Comparison of ENCODE assay signal across 10 mouse cellular contexts in genomic region chr2:172447317-172447716, GRCm38 (mm10). TPM values are rescaled to one million over a fixed set of nuclear protein-coding genes. Genes with fewer than 3 reads are reported as not detected.
A peak's percentile ranks its signal among the peaks of the same experiment; 100 is the strongest.
DNase-seq lines count a peak whose midpoint lies in the region; ATAC-seq and TF ChIP-seq lines count a peak whose summit lies in the region.
"Had no signal": no experiment of that assay in that cellular context is flagged by ENCODE, and none has a peak within 500 bp of the region (broad histone marks: within the 10 kb centered on the region; RNA-seq: fewer than 3 reads in every experiment).

No protein-coding gene starts in this region.

- no peak overlapping the region for H3K9ac ChIP-seq in hindbrain, embryonic 11.5 days (ENCODE audit: low read depth, low read length)
- no peak overlapping the region for H3K9ac ChIP-seq in hindbrain, embryonic 16.5 days (ENCODE audit: low read depth, low read length)
- H3K9ac ChIP-seq: neural tube, embryonic 12.5 days had no signal

- no peak for TF ChIP-seq POLR2A in embryonic fibroblast, embryonic 13.5 days (IDR thresholded peaks at IDR 0.05; ENCODE audit: low read depth, low read length)

- H3K4me2 ChIP-seq in hindbrain, embryonic 11.5 days (replicated peaks; ENCODE audit: low read depth, low read length) = no peak overlapping the region
- H3K4me2 ChIP-seq in hindbrain, embryonic 16.5 days (ENCODE audit: low read length) = no peak overlapping the region
- H3K4me2 ChIP-seq: neural tube, embryonic 12.5 days had no signal

- no peak overlapping the region for H3K27ac ChIP-seq in hindbrain, embryonic 11.5 days (ENCODE audit: low read depth, low read length)
- H3K27ac ChIP-seq in hindbrain, embryonic 16.5 days (ENCODE audit: low read depth, low read length) = no peak overlapping the region
- H3K27ac ChIP-seq in embryonic fibroblast, embryonic 13.5 days (ENCODE audit: insufficient read depth, low read length) = no peak overlapping the region
- H3K27ac ChIP-seq: neural tube, embryonic 12.5 days had no signal

- H3K9me3 ChIP-seq in hindbrain, embryonic 11.5 days (ENCODE audit: control insufficient read depth, low read length) = no peaks in the 10 kb centered on the region
- H3K9me3 ChIP-seq in hindbrain, embryonic 16.5 days (ENCODE audit: control insufficient read depth, low read length) = no peaks in the 10 kb centered on the region
- H3K9me3 ChIP-seq: neural tube, embryonic 12.5 days had no signal

- H3K27me3 ChIP-seq in hindbrain, embryonic 11.5 days (ENCODE audit: control insufficient read depth, insufficient read depth, low read length) = no peaks in the 10 kb centered on the region
- no peaks in the 10 kb centered on the region for H3K27me3 ChIP-seq in hindbrain, embryonic 16.5 days (replicated peaks; ENCODE audit: control insufficient read depth, insufficient read depth, low read length)
- H3K27me3 ChIP-seq: neural tube, embryonic 12.5 days had no signal

- no peak for ATAC-seq in hindbrain, embryonic 11.5 days (ENCODE audit: low FRiP score)
- ATAC-seq in hindbrain, embryonic 16.5 days = no peak

- 0 out of 2 replicates have a peak, but pooled peaks cover 2% of the 10 kb centered on the region for H3K36me3 ChIP-seq in hindbrain, embryonic 11.5 days (ENCODE audit: control insufficient read depth, insufficient read depth, low read length)
- peaks cover 43% of the 10 kb centered on the region for H3K36me3 ChIP-seq in hindbrain, embryonic 16.5 days (ENCODE audit: control insufficient read depth, insufficient read depth, low read length)

- peak; percentile 19 for DNase-seq in hindbrain, embryonic 11.5 days (ENCODE audit: low spot score)
- peak; percentile 29 to 32 for DNase-seq in spleen, postnatal 36 days (ENCODE audit: low spot score in 2 of 2)
- no peak for DNase-seq in spleen, postnatal 4 days (ENCODE audit: low spot score in 2 of 2)
- DNase-seq in thymus, postnatal 36 days = peak; percentile 48 to 55
- no peak for DNase-seq in cerebellum, adult 9-10 months
- no peak for DNase-seq in heart, adult 9 months (ENCODE audit: low spot score in 2 of 2)
- DNase-seq: adrenal gland, adult 2 months had no signal

- H3K4me3 ChIP-seq in hindbrain, embryonic 11.5 days (ENCODE audit: low read depth, low read length) = no peak overlapping the region
- no peak overlapping the region for H3K4me3 ChIP-seq in hindbrain, embryonic 16.5 days (ENCODE audit: low read length)
- H3K4me3 ChIP-seq in embryonic fibroblast, embryonic 13.5 days (ENCODE audit: insufficient read depth, low read length) = no peak overlapping the region
- H3K4me3 ChIP-seq: neural tube, embryonic 12.5 days had no signal

- TF ChIP-seq CTCF in embryonic fibroblast, embryonic 13.5 days (IDR thresholded peaks at IDR 0.05; ENCODE audit: borderline replicate concordance, insufficient read depth, low read length) = peak; percentile 61; the same call in 1 of the 2 replicates

- WGBS in hindbrain, embryonic 11.5 days = 95% methylated on average over 6 of the region's 6 CpGs
- 90% methylated on average over 6 of the region's 6 CpGs for WGBS in hindbrain, embryonic 16.5 days

- no peaks in the 10 kb centered on the region for H3K4me1 ChIP-seq in hindbrain, embryonic 11.5 days (replicated peaks; ENCODE audit: control insufficient read depth, insufficient read depth, low read length)
- peaks cover 3% of the 10 kb centered on the region; the same call in 1 of the 2 replicates for H3K4me1 ChIP-seq in hindbrain, embryonic 16.5 days (ENCODE audit: control insufficient read depth, insufficient read depth, low read depth, low read length)
- no peaks in the 10 kb centered on the region for H3K4me1 ChIP-seq in embryonic fibroblast, embryonic 13.5 days (ENCODE audit: control insufficient read depth, insufficient read depth, low read length)
- H3K4me1 ChIP-seq: neural tube, embryonic 12.5 days had no signal

RNA-seq across cellular contexts. Expression of gene Rtf2, which starts 7.0 kb away (rescaled TPM):
- 95.5 and 102 TPM in 2 replicates for polyA plus RNA-seq in hindbrain, embryonic 11.5 days (2014; fragmentation: Nextera tagmentation; extraction: Ambion mirVana)
- polyA plus RNA-seq in hindbrain, embryonic 16.5 days (2015; fragmentation: Nextera tagmentation; extraction: Ambion mirVana) = 95.1 and 96.1 TPM in 2 replicates
- polyA plus RNA-seq in embryonic fibroblast, embryonic 13.5 days (2011; ENCODE audit: insufficient read length, low read depth, missing spikeins) = 40.9 and 51.9 TPM in 2 replicates

RNA-seq across cellular contexts. Expression of gene Gcnt7, which starts 11.1 kb away (rescaled TPM):
- polyA plus RNA-seq in hindbrain, embryonic 11.5 days (2014; fragmentation: Nextera tagmentation; extraction: Ambion mirVana) = 0.56 and 0.97 TPM in 2 replicates
- polyA plus RNA-seq in hindbrain, embryonic 16.5 days (2015; fragmentation: Nextera tagmentation; extraction: Ambion mirVana) = 0.96 and 1.4 TPM in 2 replicates
- polyA plus RNA-seq in embryonic fibroblast, embryonic 13.5 days (2011; ENCODE audit: insufficient read length, low read depth, missing spikeins) = not detected in 2 replicates
- polyA plus RNA-seq: adrenal gland, adult 2 months had no signal

RNA-seq across cellular contexts. Expression of gene Fam209, which starts 25.0 kb away (rescaled TPM):
- polyA plus RNA-seq in hindbrain, embryonic 11.5 days (2014; fragmentation: Nextera tagmentation; extraction: Ambion mirVana) = 0.31 TPM in 1 of 2 replicates, not detected in the other
- 0.24 and 0.31 TPM in 2 replicates for polyA plus RNA-seq in hindbrain, embryonic 16.5 days (2015; fragmentation: Nextera tagmentation; extraction: Ambion mirVana)
- polyA plus RNA-seq in embryonic fibroblast, embryonic 13.5 days (2011; ENCODE audit: insufficient read length, low read depth, missing spikeins) = 0.72 TPM in 1 of 2 replicates, not detected in the other
- polyA plus RNA-seq: neural tube, embryonic 12.5 days had no signal

RNA-seq across cellular contexts. Expression of gene Cass4, which starts 53.7 kb away (rescaled TPM):
- 0.12 and 0.40 TPM in 2 replicates for polyA plus RNA-seq in hindbrain, embryonic 11.5 days (2014; fragmentation: Nextera tagmentation; extraction: Ambion mirVana)
- polyA plus RNA-seq in hindbrain, embryonic 16.5 days (2015; fragmentation: Nextera tagmentation; extraction: Ambion mirVana) = 0.06 and 0.19 TPM in 2 replicates
- 1.3 and 1.8 TPM in 2 replicates for polyA plus RNA-seq in embryonic fibroblast, embryonic 13.5 days (2011; ENCODE audit: insufficient read length, low read depth, missing spikeins)

Comparison
In these comparisons a context has a peak if more than half of its experiments do, and no peak if none do; other contexts are left out.
1. DNase-seq: peak in hindbrain, embryonic 11.5 days (single experiment), spleen, postnatal 36 days (2 of 2) and thymus, postnatal 36 days (2 of 2); none in spleen, postnatal 4 days (0 of 2), cerebellum, adult 9-10 months (single experiment) and heart, adult 9 months (0 of 2).